Mouse (Mus musculus): ENCODE data around the gene Ankub1. TPM values are rescaled to one million over a fixed set of nuclear protein-coding genes. Genes with fewer than 3 reads are reported as not detected.

Ankub1 gene
- polyA plus RNA-seq, 1 experiment from 2014 or later: 0.17 TPM

DNA sequence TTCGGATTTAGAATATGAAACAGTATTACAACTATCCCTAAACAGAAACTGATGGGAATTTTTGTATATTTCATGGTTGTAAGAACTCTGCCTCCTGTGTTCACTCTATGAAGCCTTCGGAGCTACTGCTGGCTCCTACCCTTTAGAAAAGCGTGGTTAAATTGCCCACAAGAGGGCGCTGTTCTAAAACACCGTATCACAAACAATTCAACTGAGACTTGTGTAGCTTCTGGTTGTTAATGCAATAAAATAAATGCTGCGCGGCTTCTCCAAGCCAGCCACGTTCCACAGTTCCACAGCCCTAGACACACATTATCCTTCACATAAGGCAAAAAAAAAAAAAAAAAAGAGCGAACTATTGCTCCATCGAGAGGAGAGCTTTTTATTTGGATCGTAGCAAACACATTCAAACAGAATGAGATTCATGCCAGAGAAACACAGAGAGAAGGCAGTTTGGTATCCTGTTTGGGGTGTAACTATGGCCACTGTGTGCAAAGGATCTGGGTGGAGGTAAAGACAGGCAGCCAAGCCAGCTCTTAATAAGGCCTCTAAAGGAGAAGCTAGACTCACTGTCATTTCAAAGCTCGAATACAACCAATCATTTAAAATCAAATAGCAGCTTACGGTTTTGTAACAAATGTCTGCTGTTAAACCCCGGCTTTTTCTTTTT lies 25.4 kb downstream of the Ankub1 start:
- Histone ChIP-seq H3K27me3 (ENCODE audit: insufficient read depth, poor library complexity, severe bottlenecking) (no peaks in the 10 kb centered on the region), H3K4me3 (peak overlapping the region; percentile 23; the same call in 1 of the 2 replicates), H3K27ac (no peak overlapping the region), H3K9me3 (no peaks in the 10 kb centered on the region), H3K4me1 (replicated peaks) (no peaks in the 10 kb centered on the region), H3K36me3 (no peaks in the 10 kb centered on the region)
- DNase-seq (ENCODE audit: low spot score): peak; percentile 73
- 38% methylated on average over 14 of the region's 14 CpGs for WGBS

GRCm38 (mm10) chr3:57665880-57666279 lies 26.7 kb downstream of the Ankub1 start:
- no peaks in the 10 kb centered on the region for H3K4me1 ChIP-seq (replicated peaks)
- 92% methylated on average over 5 of the region's 5 CpGs for WGBS
- H3K36me3 ChIP-seq: no peaks in the 10 kb centered on the region
- no peak overlapping the region for H3K4me3 ChIP-seq
- H3K9me3 ChIP-seq: no peaks in the 10 kb centered on the region
- H3K27me3 ChIP-seq (ENCODE audit: insufficient read depth, poor library complexity, severe bottlenecking): no peaks in the 10 kb centered on the region
- DNase-seq (ENCODE audit: low spot score): no peak
- H3K27ac ChIP-seq: no peak overlapping the region

- WGBS: 78% methylated on average over 10 of the region's 10 CpGs
- DNase-seq (ENCODE audit: low spot score): no peak
- H3K4me1 ChIP-seq (replicated peaks): no peaks in the 10 kb centered on the region
Measured at GRCm38 (mm10) chr3:57664682-57665081, 27.9 kb downstream of the Ankub1 start.

GRCm38 (mm10) chr3:57663731-57664130 lies 28.9 kb downstream of the Ankub1 start:
- WGBS: 29% methylated on average over 6 of the region's 6 CpGs

More at GRCm38 (mm10) chr3:57664682-57665081, 27.9 kb downstream of the Ankub1 start:
- Histone ChIP-seq H3K9me3 (no peaks in the 10 kb centered on the region), H3K27me3 (ENCODE audit: insufficient read depth, poor library complexity, severe bottlenecking) (no peaks in the 10 kb centered on the region), H3K4me3 (no peak overlapping the region), H3K27ac (no peak overlapping the region), H3K36me3 (no peaks in the 10 kb centered on the region)

DNA sequence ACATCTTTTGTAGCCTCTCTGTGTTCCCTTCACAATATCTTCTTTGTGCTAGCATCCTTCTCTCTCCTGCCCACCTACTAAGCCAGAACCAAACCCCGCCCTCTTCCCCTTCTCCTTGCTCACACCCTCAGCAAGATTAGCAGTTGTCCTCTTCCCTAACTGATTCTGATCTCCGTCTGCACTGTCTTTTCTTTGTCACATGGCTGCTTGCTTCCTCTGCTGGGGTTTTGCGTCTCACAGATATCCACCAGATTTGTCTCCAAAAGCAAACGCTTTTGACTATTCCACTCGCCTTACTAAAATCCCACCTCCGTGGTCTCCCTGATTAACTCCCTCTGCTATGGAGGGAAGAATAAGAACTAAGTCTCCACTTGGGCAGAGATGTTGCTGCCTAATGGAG lies 34.0 kb downstream of the Ankub1 start:
- WGBS: 69% methylated on average over 6 of the region's 6 CpGs
- H3K36me3 ChIP-seq: no peaks in the 10 kb centered on the region
- no peak overlapping the region for H3K27ac ChIP-seq
- H3K4me3 ChIP-seq: no peak overlapping the region
- no peaks in the 10 kb centered on the region for H3K4me1 ChIP-seq (replicated peaks)
- H3K27me3 ChIP-seq (ENCODE audit: insufficient read depth, poor library complexity, severe bottlenecking): no peaks in the 10 kb centered on the region
- no peaks in the 10 kb centered on the region for H3K9me3 ChIP-seq
- no peak for DNase-seq (ENCODE audit: low spot score)

More at GRCm38 (mm10) chr3:57663731-57664130, 28.9 kb downstream of the Ankub1 start:
- no peak overlapping the region for H3K4me3 ChIP-seq
- H3K4me1 ChIP-seq (replicated peaks): no peaks in the 10 kb centered on the region
- DNase-seq (ENCODE audit: low spot score): peak; percentile 36
- H3K9me3 ChIP-seq: no peaks in the 10 kb centered on the region
- no peaks in the 10 kb centered on the region for H3K36me3 ChIP-seq
- H3K27me3 ChIP-seq (ENCODE audit: insufficient read depth, poor library complexity, severe bottlenecking): no peaks in the 10 kb centered on the region
- no peak overlapping the region for H3K27ac ChIP-seq

- Histone ChIP-seq H3K9me3 (no peaks in the 10 kb centered on the region), H3K27ac (no peak overlapping the region), H3K4me1 (replicated peaks) (peaks cover 8% of the 10 kb centered on the region), H3K36me3 (peaks cover 10% of the 10 kb centered on the region; the same call in 1 of the 2 replicates), H3K27me3 (ENCODE audit: insufficient read depth, poor library complexity, severe bottlenecking) (no peaks in the 10 kb centered on the region), H3K4me3 (no peak overlapping the region)
- no peak for DNase-seq (ENCODE audit: low spot score)
- WGBS: 89% methylated on average over 3 of the region's 3 CpGs
Measured at GRCm38 (mm10) chr3:57653646-57654045, 39.0 kb downstream of the Ankub1 start.

DNA sequence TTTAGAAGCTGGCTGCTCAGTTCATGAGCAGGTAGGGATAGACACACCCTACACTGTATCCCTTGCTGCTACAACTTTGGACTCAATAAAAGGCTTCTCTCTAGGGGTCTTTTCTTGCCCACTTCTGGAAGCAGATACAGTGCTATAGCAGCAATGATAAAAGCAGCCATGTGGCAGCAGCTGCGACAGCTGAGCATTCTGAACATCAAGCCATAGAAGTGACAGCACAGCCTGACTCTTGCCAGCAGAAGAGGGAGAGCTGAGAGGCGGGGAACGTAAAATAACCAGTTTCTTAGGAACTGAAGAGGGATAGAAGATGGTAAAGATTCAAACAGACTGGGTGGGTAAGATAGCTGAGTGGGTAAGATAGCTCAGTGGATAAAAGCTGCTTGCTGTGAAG lies 40.1 kb downstream of the Ankub1 start:
- no peak for DNase-seq (ENCODE audit: low spot score)
- Histone ChIP-seq H3K4me3 (no peak overlapping the region), H3K36me3 (peaks cover 15% of the 10 kb centered on the region; the same call in 1 of the 2 replicates), H3K27ac (no peak overlapping the region), H3K9me3 (no peaks in the 10 kb centered on the region), H3K27me3 (ENCODE audit: insufficient read depth, poor library complexity, severe bottlenecking) (no peaks in the 10 kb centered on the region), H3K4me1 (replicated peaks) (peaks cover 8% of the 10 kb centered on the region)
- WGBS: 89% methylated on average over 3 of the region's 3 CpGs

- no peaks in the 10 kb centered on the region for H3K27me3 ChIP-seq (ENCODE audit: insufficient read depth, poor library complexity, severe bottlenecking)
- WGBS: 71% methylated on average over 3 of the region's 3 CpGs
- H3K27ac ChIP-seq: peak overlapping the region; percentile 92
- DNase-seq (ENCODE audit: low spot score): no peak
- H3K36me3 ChIP-seq: peaks cover 19% of the 10 kb centered on the region; the same call in 1 of the 2 replicates
- H3K4me3 ChIP-seq: peak overlapping the region; percentile 89
- H3K4me1 ChIP-seq (replicated peaks): peaks cover 8% of the 10 kb centered on the region
- no peaks in the 10 kb centered on the region for H3K9me3 ChIP-seq
Measured at GRCm38 (mm10) chr3:57651865-57652259, 40.7 kb downstream of the Ankub1 start.

DNA sequence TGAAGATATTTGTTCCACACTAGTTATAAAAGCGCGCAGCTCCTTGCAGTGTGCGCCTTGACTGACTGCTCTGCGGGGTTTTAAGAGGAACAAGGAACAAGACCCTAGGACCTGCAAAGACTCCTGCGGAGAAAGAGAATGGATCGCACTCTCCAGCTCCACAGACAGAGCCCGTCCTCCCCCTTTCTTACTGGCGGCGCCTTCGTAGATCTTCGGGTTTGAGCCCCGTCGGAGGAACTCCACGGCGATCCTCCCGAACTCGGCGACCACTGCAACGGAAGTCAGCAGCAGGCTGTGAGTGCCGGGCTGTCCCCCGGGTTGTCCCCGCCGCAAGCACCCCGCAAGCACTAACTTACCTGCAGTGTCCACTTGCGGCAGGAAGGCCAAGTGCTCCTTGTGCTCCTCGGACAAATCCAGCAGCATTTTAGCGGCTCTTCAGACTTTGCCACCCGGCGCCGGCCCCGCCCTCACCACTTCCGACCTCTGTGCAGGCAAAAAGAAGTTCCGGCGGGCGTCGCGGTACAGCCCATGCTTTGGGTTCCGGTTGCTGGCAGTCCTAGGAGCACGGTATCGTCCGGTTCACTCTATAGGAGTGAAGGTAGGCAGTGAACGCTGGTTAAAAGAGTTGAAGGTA lies 41.3 kb downstream of the Ankub1 start, which contains the start of gene Commd2:
Gene Commd2, minus strand, starts transcription at position 485 of the 634 bp plus-strand sequence.
- H3K4me3 ChIP-seq: peak within 1 kb of the TSS; percentile 89
- peak within 1 kb of the TSS; percentile 92 for H3K27ac ChIP-seq
- peaks cover 8% of the 10 kb centered on the region for H3K4me1 ChIP-seq (replicated peaks)
- no peaks in the 10 kb centered on the region for H3K9me3 ChIP-seq
- no peaks in the 10 kb centered on the region for H3K27me3 ChIP-seq (ENCODE audit: insufficient read depth, poor library complexity, severe bottlenecking)
- DNase-seq (ENCODE audit: low spot score): peak; percentile 89
- peaks cover 25% of the 10 kb centered on the region for H3K36me3 ChIP-seq
- WGBS: under 1% methylated on average over 42 of the region's 42 CpGs

- DNase-seq (ENCODE audit: low spot score): no peak
- no peak overlapping the region for H3K4me3 ChIP-seq
- no peaks in the 10 kb centered on the region for H3K27me3 ChIP-seq (ENCODE audit: insufficient read depth, poor library complexity, severe bottlenecking)
- H3K9me3 ChIP-seq: no peaks in the 10 kb centered on the region
- no peak overlapping the region for H3K27ac ChIP-seq
- H3K4me1 ChIP-seq (replicated peaks): no peaks in the 10 kb centered on the region
- peaks cover 39% of the 10 kb centered on the region for H3K36me3 ChIP-seq
- 92% methylated on average over 6 of the region's 6 CpGs for WGBS
Measured at GRCm38 (mm10) chr3:57643191-57643590, 49.4 kb downstream of the Ankub1 start.

GRCm38 (mm10) chr3:57637596-57637995 lies 55.0 kb downstream of the Ankub1 start:
- H3K27ac ChIP-seq: no peak overlapping the region
- 77% methylated on average over 6 of the region's 6 CpGs for WGBS
- no peak overlapping the region for H3K4me3 ChIP-seq
- no peaks in the 10 kb centered on the region for H3K27me3 ChIP-seq (ENCODE audit: insufficient read depth, poor library complexity, severe bottlenecking)
- DNase-seq (ENCODE audit: low spot score): no peak
- no peaks in the 10 kb centered on the region for H3K9me3 ChIP-seq
- H3K4me1 ChIP-seq (replicated peaks): no peaks in the 10 kb centered on the region
- no peaks in the 10 kb centered on the region for H3K36me3 ChIP-seq

- H3K4me1 ChIP-seq (replicated peaks): no peaks in the 10 kb centered on the region
- no peak overlapping the region for H3K4me3 ChIP-seq
- WGBS: 80% methylated on average over 3 of the region's 3 CpGs
- H3K36me3 ChIP-seq: no peaks in the 10 kb centered on the region
- H3K27ac ChIP-seq: no peak overlapping the region
- H3K27me3 ChIP-seq (ENCODE audit: insufficient read depth, poor library complexity, severe bottlenecking): no peaks in the 10 kb centered on the region
- no peaks in the 10 kb centered on the region for H3K9me3 ChIP-seq
- no peak for DNase-seq (ENCODE audit: low spot score)
Measured at GRCm38 (mm10) chr3:57634763-57635487, 57.7 kb downstream of the Ankub1 start.

Measured in hindbrain, embryonic 10.5 days (tissue).